Mouse (Mus musculus) gastrocnemius, adult 8-10 months (tissue): ENCODE results near the gene Cidec. TPM values are rescaled to one million over a fixed set of nuclear protein-coding genes. Genes with fewer than 3 reads are reported as not detected.

ENCODE experiments used
- DNase-seq, 2 experiments: peaks; one replicate each; pipeline ENCODE4 v3.0.0; 2022; ENCODE audit warnings: low spot score in 2 of 2
- total RNA-seq, 4 experiments: library from RNA; stranded (reverse); gene quantifications; 2 replicates each; pipeline ENCODE4 v1.2.4; 2022

Cidec gene
- total RNA-seq, 4 experiments from 2014 or later: 3.8 to 35.8 (median 19.8) TPM

DNA sequence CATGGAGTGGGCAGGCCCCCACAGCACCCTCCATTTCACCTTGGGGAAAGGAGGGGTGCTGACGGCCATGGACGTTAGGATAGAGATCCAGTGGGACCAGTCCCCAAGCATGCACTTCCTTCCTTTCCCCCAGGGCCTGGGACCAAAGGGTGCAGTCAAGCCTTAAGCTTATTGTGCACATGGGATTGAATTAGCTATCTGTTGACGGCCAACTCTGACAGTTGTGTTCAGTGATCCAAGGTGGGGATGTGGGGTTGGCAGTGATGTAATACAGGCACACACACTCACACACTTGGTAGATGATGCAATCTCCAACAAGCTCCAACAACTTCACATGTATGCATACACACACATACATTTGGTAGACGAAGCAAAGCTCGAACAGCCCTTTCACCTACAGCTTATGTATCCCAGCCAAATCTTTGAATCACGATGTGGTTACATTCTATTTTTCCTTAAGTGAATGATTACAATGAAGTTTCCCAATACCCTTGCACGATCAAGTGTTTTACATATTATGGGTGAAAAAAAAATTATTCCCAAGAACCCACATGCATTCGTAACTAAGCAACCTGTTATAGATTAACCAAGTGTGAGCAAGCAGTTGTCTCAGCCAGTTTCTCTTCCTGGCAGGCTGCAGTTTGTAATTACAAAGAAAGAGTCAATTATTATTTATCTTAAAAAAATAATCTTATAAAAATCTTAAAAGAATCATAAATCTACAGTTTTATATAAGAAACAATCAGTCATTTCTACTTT, 8.8 kb upstream of the Cidec start:
- DNase-seq: no peak

DNA sequence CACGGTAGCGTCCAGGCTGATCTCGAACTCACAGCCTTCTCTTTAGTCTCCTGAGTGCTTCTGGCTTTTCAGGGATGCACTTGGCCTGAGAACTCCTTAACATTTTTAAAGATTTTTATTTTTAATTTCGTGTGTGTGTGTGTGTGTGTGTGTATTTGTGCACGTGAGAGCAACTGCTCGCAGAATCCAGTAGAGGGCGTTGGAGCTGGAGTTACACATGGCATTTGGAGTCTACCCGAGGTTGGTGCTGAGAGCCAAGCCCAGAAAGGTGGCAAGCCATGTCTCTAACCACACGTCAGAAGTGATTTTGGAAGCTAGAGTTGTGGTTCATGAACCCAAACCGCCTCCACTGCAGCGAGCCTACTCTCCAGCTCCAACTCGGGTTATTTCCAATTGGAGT, 7.5 kb upstream of the Cidec start:
- DNase-seq: no peak

DNA sequence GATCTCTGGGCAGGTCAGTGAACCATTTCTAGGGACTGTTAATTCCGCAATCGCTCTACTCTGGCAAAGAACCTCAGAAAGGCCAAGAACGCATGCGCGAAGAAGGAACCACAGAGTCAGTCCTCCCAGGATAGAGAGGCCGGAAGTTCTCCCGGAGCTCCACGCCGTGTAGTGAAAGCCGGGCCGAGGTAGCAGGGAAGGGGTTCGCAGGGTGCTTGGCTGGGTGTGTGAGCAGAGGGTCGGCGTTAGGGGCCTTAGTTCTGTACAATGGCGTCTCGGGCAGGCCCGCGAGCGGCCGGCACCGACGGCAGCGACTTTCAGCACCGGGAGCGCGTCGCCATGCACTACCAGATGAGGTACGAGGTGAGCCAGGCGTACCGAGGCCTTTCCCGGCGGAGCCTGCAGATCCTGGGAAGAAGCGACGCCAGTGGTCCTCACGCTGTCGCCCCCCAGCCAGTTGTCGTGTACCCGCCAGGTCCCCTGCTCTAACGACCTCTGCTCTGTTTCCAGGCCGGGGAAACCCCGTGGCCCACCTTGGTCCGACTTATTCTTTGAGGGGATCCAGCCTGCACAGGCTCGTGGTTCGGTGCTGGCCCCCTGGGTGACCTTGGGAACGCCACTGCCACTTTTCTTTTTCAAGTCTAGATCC, 7.0 kb upstream of the Cidec start, which contains the start of gene Jagn1:
TSS of gene Jagn1 (plus strand) at position 128 of the 649 bp plus-strand sequence.
- peak; percentile 84 to 85 for DNase-seq

DNA sequence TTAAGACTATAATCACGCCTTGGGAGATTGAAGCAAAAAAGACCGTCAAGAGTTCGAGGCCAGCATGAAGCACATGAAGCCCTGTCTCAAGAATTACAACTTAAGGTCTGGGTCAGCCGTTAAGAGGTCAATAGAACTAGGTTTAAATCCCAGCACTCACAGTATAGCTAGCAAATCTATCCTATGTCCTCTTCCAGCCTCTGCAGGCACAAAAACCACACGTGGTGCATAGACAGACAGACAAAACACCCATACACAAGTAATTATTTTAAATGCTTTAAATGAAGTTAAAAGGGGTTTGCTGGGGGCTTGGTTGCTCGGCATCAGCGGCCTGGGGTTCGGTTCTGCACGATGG, 6.5 kb upstream of the Cidec start:
- no peak for DNase-seq

DNA sequence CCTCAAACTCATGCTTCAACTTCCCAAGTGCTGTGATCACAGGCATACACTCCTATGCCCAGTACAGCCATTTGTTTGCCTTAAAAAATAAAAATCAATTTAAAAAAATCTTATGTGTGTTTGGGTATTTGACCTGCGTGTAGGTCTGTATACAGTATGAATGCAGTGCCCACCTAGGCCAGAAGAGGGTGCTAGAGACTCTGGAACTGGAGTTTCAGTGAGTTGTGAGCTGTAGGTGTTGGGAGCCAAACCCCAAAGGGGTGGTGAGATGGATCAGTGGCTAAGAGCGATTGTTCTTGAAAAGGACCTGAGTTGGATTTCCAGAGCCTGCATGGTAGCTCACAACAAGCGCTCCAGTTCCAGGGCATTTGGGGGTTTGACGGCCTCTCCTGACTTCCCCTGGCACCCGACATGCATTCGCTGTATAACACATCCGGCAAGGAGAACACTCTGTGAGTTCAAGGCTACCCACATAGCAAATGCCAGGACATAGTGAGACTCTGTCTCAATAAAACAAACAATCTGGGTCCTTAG, 5.7 kb upstream of the Cidec start:
- peak; percentile 63 to 69 for DNase-seq

DNA sequence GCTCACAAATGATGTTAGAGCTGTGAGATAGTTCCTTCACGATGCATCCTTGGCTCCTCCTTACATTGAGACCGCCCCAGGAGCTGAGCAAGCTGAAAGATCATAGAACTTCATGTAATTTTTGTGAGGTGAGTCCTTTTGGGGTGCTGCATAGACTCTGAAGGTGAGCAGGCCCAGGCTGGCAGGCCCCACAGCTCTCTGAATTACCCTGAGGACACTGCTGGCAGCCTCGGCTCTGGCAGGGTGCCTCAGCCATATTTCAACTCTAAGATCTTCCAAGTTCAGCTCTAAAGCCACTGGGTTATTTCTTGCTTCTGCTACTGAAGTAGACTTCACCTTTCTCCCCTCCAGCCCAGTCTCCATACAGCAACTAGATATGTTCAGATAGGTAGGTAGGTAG, 5.1 kb upstream of the Cidec start:
- DNase-seq: no peak

DNA sequence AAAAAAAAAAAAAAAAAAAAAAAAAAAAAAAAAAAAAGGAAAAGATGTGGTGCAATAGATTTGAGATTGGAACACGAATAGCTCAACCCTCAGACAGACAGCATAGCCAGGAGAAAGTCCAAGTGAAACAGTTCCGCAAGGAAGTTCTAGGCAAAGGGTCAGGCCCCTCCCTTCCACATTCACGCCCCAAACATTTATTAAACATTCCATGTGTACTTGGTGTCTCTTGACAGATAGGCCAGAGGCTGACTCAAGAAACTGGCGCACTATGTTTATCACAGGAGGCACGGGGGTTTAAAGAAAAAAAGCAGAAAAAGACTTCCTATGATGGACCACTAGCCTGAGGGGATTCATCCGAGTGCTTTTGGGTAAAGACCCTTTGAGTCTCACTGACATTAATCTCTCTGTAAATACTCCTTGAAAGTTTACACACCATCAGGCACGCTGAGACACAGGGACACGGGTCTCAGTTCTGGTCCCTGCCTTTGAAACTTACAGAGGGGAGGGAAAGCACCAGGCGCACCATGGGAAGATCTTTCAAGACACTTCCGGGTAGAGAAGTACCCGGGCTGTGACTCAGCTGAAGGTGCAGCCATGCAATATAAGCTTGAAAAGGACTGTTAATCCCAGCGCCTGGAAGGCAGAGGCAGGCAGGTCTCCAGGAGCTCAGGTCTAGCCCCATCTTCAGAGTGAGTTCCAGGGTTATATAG, 3.3 kb upstream of the Cidec start:
- DNase-seq: no peak

DNA sequence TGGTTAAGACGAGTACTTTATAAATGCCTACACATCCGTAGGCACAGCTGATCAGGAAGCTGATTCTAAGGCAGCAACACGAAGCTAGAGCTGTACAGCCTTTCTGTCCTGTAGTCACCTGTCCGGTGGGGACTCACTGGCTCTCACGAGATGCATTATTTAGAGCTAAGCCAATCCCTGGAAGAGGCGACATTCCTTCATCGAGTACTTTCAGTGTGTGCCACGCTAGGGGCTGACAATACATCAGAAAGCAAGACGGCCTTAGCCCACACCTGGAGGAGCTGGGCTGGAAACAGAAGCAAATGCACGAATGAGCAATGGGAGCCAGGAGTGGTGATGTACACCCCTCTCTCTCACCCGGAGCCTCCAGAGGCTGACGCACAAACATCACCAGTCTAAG, 1.6 kb upstream of the Cidec start:
- DNase-seq: no peak

DNA sequence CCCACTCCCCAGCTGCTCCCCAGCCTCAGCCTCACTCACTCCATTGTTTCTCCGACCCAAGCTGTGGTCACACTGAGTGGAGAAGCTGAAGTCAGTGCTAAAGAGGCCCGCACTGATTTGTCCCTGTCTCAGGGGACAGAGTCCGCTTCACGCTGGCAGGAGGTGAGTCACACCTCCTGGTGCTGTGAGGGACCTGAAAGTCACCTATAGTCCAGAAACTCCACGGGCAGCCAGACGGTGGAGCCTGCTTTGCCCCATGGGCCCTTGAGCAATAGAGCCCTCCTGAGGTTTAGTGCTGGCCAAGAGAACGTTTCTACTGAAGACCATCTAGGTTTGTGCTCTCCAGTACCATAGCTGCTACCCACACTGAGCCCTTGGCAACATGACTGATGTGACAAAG, 869 bp downstream of the Cidec start:
- DNase-seq: no peak

DNA sequence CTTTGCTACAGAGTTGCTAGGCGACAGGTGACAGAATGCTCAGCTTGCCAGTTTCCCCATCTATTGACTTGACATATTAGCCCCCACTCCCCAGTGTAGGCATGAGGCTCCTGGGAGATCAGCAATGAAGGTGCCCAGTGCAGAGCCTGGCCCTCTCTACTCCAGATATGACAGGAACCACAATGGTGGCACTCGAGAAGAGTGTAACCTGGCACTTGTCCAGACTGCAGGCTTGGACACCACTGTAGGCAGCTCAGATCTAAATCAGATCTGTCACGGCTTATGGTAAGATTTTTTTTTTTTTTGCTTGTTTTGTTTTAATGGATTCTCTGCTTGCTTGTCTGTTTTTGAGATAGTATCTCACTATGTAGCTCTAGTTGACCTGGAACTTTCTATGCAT, 1.9 kb downstream of the Cidec start:
- DNase-seq: no peak

DNA sequence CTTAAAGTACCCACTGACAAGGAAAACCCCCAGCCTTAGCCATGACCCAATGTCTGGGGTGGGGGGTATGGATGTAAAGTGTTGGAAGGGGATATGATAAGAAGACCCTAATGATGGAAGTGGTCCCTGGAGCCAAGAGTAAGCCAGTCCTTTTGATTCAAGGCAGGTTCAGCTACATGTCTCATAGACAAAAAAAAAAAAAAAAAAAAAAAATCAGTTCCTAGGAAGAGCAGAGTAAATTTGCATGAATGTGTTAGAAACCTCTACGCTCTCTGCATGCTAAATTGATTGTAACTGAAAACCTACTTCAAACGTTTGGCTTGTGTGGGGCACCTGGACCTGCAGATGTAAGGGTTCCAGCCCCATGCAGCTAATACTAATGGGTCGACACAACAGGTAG, 3.8 kb downstream of the Cidec start:
- no peak for DNase-seq

DNA sequence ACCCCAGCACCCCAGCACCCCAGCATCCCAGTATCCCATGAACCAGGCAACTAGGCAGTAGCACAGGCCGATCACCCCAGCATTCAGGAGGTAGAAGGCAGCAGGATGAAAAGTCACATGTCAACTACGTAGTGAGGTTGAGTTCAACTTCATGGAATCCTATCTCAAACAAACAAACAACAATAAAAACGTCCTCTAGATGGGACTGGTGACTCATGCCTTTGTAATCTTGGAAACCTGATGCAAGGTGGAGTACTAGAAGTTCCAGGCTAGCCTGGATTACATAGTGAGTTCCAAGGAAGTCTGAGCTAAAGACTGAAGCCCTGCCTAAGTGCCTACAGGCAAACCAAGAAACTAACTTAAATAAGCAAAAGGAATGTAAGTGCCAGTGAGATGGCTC, 4.7 kb downstream of the Cidec start:
- no peak for DNase-seq

DNA sequence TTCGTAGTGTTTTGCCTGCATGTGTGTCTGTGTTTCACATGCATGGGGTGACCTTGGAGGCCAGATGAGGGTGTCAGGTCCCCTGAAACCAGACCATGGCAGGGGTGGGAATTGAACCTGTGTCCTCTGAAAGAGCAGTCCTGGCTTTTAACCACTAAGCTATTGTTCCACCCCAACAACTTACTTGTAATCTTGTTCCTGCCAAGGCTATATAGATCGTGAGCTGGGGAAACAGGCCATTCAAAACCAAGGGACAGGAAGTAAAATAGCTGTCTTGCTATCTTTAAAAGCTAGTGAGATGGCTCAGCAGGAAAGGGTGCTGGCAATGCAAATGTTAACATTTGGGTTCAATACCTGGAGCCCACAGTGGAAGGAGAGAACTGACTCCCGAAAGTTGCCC, 5.6 kb downstream of the Cidec start:
- no peak for DNase-seq

DNA sequence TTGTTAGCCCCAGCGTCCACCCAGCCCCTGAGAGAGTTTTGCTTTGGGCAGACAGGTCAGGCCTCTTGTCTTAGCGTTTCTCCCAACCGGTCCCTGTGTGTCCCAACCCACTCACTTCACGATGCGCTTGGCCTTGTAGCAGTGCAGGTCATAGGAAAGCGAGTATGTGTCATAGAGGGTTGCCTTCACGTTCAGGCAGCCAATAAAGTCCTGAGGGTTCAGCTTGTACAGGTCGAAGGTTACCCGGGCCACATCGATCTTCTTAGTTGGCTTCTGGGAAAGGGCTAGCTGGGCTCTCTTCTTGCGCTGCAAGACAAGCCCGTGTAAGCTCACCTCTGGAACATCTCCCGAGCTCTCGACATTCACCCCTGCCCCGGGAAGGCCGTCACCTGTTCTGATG, 7.6 kb downstream of the Cidec start:
- DNase-seq: no peak

DNA sequence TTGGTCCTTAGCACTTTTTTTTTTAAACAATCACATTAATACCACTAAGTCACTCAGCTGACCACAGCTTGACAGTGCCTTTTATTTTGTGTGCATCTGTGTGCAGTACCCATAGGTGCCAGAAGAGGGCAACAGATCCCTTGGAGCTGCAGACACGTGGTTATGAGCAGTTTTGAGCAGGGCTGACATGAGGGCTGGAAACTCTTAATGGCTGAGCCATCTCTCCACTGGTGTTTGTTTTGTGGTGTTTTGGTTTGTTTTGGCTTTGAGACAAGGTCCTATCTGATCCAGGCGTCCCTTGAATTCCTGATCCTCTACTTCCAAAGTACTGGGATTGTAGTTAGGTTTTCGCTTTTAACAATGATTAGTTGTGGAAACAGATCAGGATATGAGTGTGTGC, 8.2 kb downstream of the Cidec start:
- DNase-seq: no peak

DNA sequence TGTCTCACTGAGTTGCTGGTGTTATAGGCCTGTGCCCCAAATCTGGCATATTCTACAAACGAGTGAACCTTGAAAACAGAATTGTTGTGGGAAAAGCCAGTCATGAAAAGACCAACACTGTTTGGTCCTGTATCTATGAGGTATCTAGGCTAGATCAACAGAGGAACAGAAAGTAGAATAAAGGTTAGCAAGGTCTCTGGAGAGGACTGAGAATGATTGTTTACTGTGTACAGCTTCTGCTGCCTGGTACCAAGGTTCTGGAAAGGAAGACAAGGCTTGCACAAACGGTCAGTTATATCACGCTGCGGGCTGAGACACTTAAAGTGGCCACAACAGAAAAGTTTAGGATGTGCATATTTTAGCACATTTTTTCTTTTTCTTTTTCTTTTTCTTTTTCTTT, 8.9 kb downstream of the Cidec start:
- DNase-seq: no peak

DNA sequence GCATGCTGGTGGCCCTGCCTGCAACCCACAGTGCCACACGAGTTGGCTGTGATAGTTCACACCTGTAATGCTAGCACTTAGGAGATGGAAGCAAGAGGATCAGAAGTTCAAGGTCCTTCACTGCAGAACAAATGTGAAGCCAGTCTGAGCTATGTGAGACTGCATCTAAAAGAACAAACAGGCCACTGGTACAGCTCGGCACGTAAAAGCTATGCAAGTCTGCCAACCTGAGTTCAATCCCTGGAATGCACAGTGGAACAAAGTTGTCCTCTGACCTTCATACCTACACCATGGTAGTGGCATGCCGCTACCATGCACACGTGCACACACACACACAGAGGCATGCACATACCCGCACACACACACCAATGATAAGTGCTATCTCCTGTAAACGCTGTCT, 11.4 kb downstream of the Cidec start:
- no peak for DNase-seq

DNA sequence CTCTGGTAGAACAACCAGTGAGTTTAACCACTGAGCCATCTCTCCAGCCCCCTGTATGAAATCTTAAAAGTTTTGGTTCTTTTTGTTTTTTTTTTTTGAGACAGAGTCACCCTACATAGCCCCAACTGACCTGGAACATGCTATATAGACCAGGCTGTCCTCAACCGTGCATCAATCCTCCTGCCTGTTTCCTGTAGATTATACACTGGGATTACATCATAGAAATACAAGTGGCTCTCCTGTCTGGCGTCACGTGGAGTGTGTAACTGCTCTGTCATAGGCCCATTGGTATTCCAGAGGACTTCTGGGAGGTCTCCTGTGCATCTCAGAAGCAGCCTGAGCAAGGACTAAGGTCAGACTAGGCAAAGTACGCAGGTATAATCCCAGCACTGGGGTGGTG, 12.6 kb downstream of the Cidec start:
- no peak for DNase-seq

DNA sequence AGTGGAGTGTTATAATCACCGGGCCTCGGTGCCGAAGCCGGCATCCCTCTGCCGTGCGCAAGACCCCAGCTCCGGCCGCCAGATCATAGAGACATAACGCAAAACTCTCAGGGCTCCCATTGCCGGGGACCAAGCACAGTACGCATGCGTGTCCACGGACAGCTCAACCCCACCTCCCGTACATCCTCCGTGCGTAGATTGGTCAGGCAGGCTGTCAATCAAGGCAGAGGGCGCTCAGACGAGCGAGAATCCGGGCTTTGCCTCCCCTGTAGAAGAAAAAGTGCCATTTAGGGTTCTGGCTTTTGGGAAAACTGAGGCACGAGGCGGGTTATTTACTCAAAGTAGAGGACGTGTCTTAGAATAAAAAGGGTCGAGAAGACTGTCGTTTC, 16.4 kb downstream of the Cidec start, which contains the start of gene Rpusd3:
TSS of gene Rpusd3 (minus strand) at position 142 of the 389 bp plus-strand sequence.
- peak; percentile 94 to 95 for DNase-seq

DNA sequence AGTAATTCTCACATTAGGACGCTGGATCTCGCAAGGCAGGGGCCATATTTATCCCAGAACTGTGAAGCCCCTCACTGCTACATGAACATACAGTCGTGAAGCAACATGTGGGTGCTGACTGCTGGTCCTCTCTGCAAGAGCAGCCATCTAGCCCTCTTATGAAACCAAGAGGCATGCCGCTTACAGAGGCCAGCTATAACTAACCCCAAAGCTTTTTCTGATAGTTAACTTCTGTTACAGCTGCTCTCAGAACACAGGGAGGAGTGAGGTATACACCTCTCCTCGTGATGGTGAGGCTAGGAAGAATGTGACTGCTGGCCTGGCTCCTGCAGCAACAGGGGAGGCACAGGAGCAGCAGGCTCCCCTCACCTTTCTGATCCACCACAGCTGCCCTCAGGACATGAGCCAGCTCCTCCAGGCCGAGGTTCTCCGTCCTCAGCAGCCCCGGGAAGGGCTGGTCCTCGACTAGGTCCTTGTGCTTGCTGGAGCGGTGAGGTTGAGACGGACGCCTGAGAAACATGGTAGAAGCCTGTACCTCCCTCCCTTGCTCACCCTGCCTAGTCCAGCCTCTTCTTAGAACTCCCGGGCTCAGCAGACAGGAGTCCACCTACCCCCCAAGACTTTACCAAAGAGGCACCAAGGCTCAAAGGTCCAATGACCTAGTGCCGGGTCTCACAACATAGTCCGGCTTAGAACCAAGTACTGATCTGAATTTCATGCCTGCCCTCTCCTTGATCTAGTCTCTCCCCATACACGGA, 16.9 kb downstream of the Cidec start:
- DNase-seq: no peak

DNA sequence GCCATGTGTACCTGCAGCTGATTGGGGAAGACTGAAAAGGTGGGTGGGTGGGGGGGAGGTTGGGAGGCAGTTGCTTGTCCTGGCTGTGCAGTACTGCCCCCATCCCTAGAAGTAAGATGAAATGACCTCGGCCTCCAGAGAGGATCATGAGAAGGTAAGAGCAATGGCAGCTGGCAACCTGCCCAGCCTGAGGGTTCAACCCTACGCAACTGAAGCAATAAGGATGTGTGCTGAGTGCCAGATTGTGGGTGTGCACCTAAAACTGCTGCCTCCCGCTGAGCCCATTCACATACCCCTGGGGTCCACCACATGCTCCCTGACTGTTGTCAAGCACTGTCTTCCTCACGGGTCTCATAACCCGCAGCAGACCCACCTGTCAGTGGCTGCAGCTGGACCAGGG, 19.1 kb downstream of the Cidec start:
- no peak for DNase-seq

DNA sequence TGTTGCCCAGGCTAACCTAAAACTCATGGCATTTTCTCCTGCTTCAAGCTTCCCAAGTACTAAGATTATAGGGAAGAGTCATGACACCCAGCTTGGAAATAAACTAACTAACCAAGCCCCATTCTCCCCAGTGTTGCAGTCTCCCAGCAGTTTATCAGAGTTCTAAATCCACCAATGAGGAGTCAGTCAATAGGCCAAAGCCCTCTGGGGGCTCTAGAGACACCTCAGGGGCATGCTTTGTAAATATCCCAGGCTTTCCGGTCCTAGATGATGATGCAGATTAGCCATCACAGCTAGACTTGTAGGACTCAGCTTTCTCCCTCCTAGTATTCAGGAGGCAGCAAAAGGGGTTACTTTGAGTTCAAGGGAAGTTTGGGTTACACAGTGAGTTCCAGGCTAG, 25.6 kb downstream of the Cidec start:
- DNase-seq: no peak
